Mouse (Mus musculus): ENCODE data around the gene Phgr1. TPM values are rescaled to one million over a fixed set of nuclear protein-coding genes. Genes with fewer than 3 reads are reported as not detected.

The Phgr1 gene
- polyA plus RNA-seq, 1 experiment from 2014 or later, result not detected

DNA sequence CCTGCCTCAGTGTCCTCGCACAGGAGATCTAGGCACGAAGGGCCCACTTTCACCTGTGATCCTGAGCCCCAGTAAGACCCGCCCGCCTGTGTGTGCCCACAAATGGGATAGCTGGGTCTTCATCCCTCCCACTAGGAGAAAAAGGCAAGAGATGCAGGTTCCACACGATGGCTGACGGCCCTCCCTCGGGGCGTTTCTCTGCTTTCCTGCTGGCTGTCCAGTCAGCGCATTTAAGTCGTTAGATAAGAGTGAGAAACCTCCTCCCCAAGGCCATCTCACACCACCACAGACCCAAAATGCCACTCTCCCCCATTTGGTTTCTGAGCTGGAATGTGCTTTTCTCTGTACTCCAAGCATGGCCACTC, 9.8 kb upstream of the Phgr1 start:
- 18% methylated on average over 10 of the region's 10 CpGs for WGBS (ENCODE audit: insufficient replicate concordance)
- Histone ChIP-seq H3K9me3 (ENCODE audit: low read length) (no peaks in the 10 kb centered on the region), H3K4me3 (ENCODE audit: low read depth, low read length) (peak overlapping the region; percentile 32), H3K9ac (replicated peaks) (peak overlapping the region; percentile 60), H3K27ac (ENCODE audit: low read depth) (peak overlapping the region; percentile 77), H3K4me2 (ENCODE audit: low read depth, low read length) (peak overlapping the region; percentile 75), H3K27me3 (ENCODE audit: insufficient read depth, low read length) (0 out of 2 replicates have a peak, but pooled peaks cover 14% of the 10 kb centered on the region), H3K4me1 (ENCODE audit: insufficient read depth) (peaks cover 37% of the 10 kb centered on the region), H3K36me3 (replicated peaks; ENCODE audit: insufficient read depth, low read length) (no peaks in the 10 kb centered on the region)
- TF ChIP-seq EP300 (IDR thresholded peaks at IDR 0.05; ENCODE audit: low read depth) (no peak), CTCF (IDR thresholded peaks at IDR 0.05; ENCODE audit: low read depth) (no peak)
- DNase-seq, result no peak
- ATAC-seq, result peak; percentile 65

DNA sequence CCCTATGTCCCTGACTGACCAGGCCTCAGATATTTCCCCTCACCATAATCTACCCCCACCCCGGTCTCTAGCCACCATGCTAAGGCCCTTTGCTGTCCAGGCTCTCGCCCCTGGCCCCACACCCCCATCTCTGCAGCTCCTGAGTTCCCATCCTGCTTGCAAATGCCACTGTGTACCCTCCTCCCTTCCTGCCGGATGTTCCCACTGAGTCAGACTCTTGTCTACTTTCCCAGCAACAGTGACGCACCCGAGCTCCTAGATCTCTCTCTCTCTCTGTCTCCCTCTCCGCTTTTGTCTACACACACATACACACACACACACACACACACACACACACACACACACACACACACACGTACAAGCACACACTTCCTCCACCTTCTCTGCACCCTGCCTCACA, 9.1 kb upstream of the Phgr1 start:
- Histone ChIP-seq H3K4me2 (ENCODE audit: low read depth, low read length) (no peak overlapping the region), H3K36me3 (replicated peaks; ENCODE audit: insufficient read depth, low read length) (no peaks in the 10 kb centered on the region), H3K27ac (ENCODE audit: low read depth) (peak overlapping the region; percentile 77), H3K4me1 (ENCODE audit: insufficient read depth) (peaks cover 37% of the 10 kb centered on the region), H3K9me3 (ENCODE audit: low read length) (no peaks in the 10 kb centered on the region), H3K9ac (replicated peaks) (no peak overlapping the region), H3K4me3 (ENCODE audit: low read depth, low read length) (no peak overlapping the region), H3K27me3 (ENCODE audit: insufficient read depth, low read length) (0 out of 2 replicates have a peak, but pooled peaks cover 14% of the 10 kb centered on the region)
- TF ChIP-seq EP300 (IDR thresholded peaks at IDR 0.05; ENCODE audit: low read depth) (no peak), CTCF (IDR thresholded peaks at IDR 0.05; ENCODE audit: low read depth) (no peak)
- 64% methylated on average over 7 of the region's 7 CpGs for WGBS (ENCODE audit: insufficient replicate concordance)
- ATAC-seq (no peak), DNase-seq (no peak)

DNA sequence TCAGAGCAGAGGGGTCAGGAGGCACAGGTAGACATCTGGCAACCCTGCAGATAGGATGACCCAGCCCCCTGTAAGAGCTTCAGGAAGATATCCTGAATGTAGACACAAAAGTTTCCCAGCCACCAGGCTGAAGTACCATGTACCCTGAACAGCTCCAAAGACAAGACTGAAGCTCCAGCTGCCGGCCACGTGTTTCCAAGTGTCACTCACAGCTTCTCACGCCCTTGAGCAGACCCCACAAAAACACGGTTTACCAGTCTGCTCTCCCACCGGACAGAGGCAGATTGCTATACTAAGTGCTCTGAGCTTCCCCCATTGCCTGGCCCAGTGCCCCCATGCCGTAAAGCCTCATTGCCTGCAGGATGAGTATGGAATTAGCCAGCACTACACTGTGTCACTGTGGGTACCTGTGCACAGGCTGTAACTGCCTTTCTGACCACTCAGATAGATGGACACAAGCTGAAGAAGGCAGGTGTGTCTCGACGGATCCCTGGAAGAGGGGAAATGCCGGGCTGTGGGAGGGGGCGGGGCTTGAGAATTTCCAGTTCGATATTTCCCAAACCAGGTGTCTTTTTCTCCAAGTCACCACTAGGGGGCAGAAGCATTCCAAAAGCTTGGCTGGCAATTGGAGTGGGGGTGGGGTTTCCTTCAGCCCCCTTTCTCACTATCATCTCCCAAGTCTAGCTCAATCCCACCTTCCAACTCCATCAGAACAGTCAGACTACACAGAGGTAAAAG, 8.3 kb upstream of the Phgr1 start:
- peak overlapping the region; percentile 12; the same call in 1 of the 2 replicates for H3K27ac ChIP-seq (ENCODE audit: low read depth)
- DNase-seq (peak; percentile 64), ATAC-seq (no peak)
- no peaks in the 10 kb centered on the region for H3K9me3 ChIP-seq (ENCODE audit: low read length)
- no peak overlapping the region for H3K9ac ChIP-seq (replicated peaks)
- 0 out of 2 replicates have a peak, but pooled peaks cover 9% of the 10 kb centered on the region for H3K27me3 ChIP-seq (ENCODE audit: insufficient read depth, low read length)
- peaks cover 36% of the 10 kb centered on the region for H3K4me1 ChIP-seq (ENCODE audit: insufficient read depth)
- no peak overlapping the region for H3K4me3 ChIP-seq (ENCODE audit: low read depth, low read length)
- WGBS (ENCODE audit: insufficient replicate concordance), result 30% methylated on average over 10 of the region's 11 CpGs
- no peak overlapping the region for H3K4me2 ChIP-seq (ENCODE audit: low read depth, low read length)
- H3K36me3 ChIP-seq (replicated peaks; ENCODE audit: insufficient read depth, low read length), result no peaks in the 10 kb centered on the region
- TF ChIP-seq CTCF (IDR thresholded peaks at IDR 0.05; ENCODE audit: low read depth) (peak; percentile 75), EP300 (IDR thresholded peaks at IDR 0.05; ENCODE audit: low read depth) (no peak)

DNA sequence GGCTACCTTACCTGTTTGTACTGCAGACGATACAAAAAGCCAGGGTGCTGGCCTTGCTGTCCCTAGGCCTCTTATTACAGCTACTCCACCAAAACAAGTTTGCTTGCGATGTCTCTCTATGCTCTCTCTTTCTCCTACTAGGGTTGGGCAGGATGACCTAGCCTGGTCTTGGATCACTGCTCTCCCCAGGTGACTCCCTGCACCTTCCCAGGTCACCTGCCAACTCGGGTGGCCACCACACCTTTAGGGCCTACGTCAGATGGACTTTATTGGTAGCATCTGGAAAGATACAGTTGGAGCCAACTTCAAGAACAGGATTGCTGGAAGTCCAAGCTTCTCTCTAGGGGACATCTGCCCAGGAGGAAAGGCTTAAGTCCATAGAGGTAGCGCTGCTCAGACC, 7.7 kb upstream of the Phgr1 start:
- 0 out of 2 replicates have a peak, but pooled peaks cover 6% of the 10 kb centered on the region for H3K27me3 ChIP-seq (ENCODE audit: insufficient read depth, low read length)
- no peak overlapping the region for H3K4me2 ChIP-seq (ENCODE audit: low read depth, low read length)
- no peaks in the 10 kb centered on the region for H3K36me3 ChIP-seq (replicated peaks; ENCODE audit: insufficient read depth, low read length)
- TF ChIP-seq CTCF (IDR thresholded peaks at IDR 0.05; ENCODE audit: low read depth), result no peak
- TF ChIP-seq EP300 (IDR thresholded peaks at IDR 0.05; ENCODE audit: low read depth), result no peak
- ATAC-seq (no peak), DNase-seq (no peak)
- H3K27ac ChIP-seq (ENCODE audit: low read depth), result no peak overlapping the region
- no peak overlapping the region for H3K9ac ChIP-seq (replicated peaks)
- H3K9me3 ChIP-seq (ENCODE audit: low read length), result no peaks in the 10 kb centered on the region
- peaks cover 30% of the 10 kb centered on the region for H3K4me1 ChIP-seq (ENCODE audit: insufficient read depth)
- 79% methylated on average over 5 of the region's 5 CpGs for WGBS (ENCODE audit: insufficient replicate concordance)
- H3K4me3 ChIP-seq (ENCODE audit: low read depth, low read length), result no peak overlapping the region

DNA sequence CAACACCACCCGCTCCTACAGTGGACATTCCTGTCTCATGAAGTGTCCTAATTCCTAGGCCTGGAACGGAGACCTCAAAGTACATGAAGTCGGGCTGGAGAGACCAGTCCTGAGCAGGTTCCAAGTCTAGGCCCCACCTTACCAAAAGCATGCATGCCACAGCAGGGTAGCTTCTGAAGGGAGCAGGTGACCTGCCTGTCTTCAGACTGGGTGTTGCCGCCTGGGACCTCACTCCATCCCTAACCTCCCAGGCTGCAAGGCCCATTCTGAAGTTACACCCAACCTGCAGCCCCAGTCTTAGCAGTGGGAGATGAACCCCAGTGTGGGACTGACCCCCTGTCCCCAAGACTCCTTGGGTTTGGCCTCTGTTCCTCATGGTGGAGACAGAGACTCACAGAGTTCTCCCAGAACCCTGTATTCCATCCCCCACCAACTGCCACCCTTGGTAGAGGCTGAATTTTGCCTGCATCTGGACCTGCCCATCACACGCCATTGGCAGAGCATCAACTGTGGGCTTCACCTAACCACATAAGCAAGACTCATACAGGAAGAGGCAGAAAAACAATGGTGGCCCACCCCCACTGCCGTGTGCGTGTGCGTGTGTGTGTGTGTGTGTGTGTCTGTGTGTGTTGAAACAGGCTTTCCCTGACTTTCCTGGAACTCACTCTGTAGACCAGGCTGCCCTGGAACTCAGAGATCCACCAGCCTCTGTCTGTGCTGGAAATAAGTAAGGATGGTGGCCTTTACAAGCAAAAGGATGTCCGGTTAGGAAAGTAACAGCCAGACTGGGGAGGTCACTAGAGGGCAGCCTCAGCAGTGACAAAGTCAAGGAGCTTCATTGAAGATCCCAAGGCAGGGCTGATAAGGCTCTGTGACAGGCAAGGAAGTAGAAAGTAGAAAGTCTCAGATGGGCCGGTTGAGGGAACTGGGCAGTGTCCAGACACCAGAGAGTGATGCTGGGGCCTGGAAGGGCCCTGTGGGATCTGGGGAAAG, 6.2 kb upstream of the Phgr1 start:
- DNase-seq (peak; percentile 23), ATAC-seq (no peak)
- peaks cover 27% of the 10 kb centered on the region for H3K4me1 ChIP-seq (ENCODE audit: insufficient read depth)
- no peaks in the 10 kb centered on the region for H3K9me3 ChIP-seq (ENCODE audit: low read length)
- TF ChIP-seq CTCF (IDR thresholded peaks at IDR 0.05; ENCODE audit: low read depth) (peak; percentile 50), EP300 (IDR thresholded peaks at IDR 0.05; ENCODE audit: low read depth) (no peak)
- no peak overlapping the region for H3K4me2 ChIP-seq (ENCODE audit: low read depth, low read length)
- 57% methylated on average over 10 of the region's 10 CpGs for WGBS (ENCODE audit: insufficient replicate concordance)
- no peak overlapping the region for H3K9ac ChIP-seq (replicated peaks)
- 0 out of 2 replicates have a peak, but pooled peaks cover 6% of the 10 kb centered on the region for H3K27me3 ChIP-seq (ENCODE audit: insufficient read depth, low read length)
- no peak overlapping the region for H3K4me3 ChIP-seq (ENCODE audit: low read depth, low read length)
- no peak overlapping the region for H3K27ac ChIP-seq (ENCODE audit: low read depth)
- no peaks in the 10 kb centered on the region for H3K36me3 ChIP-seq (replicated peaks; ENCODE audit: insufficient read depth, low read length)

DNA sequence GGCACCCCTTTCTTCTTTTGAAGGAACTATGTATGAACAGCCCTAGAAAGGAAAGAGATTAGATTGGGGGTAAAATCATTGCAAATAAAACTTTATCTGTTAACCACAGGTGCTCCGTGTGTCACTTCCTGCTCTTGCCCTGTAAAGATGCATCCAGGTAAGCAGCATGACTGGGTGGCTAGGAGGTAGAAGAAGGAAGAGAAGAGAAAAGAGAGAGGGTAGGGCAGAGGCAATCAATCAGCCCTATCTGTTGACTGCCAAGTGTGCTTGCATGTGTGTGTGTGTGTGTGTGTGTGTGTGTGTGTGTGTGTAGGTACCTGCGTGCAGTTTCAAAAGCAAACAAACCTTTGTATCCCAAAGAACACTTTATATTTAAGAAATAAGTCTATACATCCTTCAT, 2.0 kb downstream of the Phgr1 start:
- 49% methylated on average over 2 of the region's 2 CpGs for WGBS (ENCODE audit: insufficient replicate concordance)
- Histone ChIP-seq H3K4me2 (ENCODE audit: low read depth, low read length) (no peak overlapping the region), H3K36me3 (replicated peaks; ENCODE audit: insufficient read depth, low read length) (no peaks in the 10 kb centered on the region)

More for the DNA sequence above, 2.0 kb downstream of the Phgr1 start:
- H3K27me3 ChIP-seq (ENCODE audit: insufficient read depth, low read length), result no peaks in the 10 kb centered on the region
- TF ChIP-seq CTCF (IDR thresholded peaks at IDR 0.05; ENCODE audit: low read depth), result no peak
- no peak for TF ChIP-seq EP300 (IDR thresholded peaks at IDR 0.05; ENCODE audit: low read depth)
- H3K4me1 ChIP-seq (ENCODE audit: insufficient read depth), result peaks cover 5% of the 10 kb centered on the region
- no peak overlapping the region for H3K27ac ChIP-seq (ENCODE audit: low read depth)
- H3K9ac ChIP-seq (replicated peaks), result no peak overlapping the region
- DNase-seq, result no peak
- ATAC-seq, result no peak
- H3K9me3 ChIP-seq (ENCODE audit: low read length), result no peaks in the 10 kb centered on the region
- H3K4me3 ChIP-seq (ENCODE audit: low read depth, low read length), result no peak overlapping the region

Data from liver, postnatal 0 days (tissue).